Mouse (Mus musculus) MEL (cell line): ENCODE measurements around the gene Olfr56. TPM values are rescaled to one million over a fixed set of nuclear protein-coding genes. Genes with fewer than 3 reads are reported as not detected.

Source experiments
- DNase-seq: peaks from one replicate; pipeline ENCODE4 v3.0.0; 2011; ENCODE audit warnings: low read depth, low spot score
- H3K27ac ChIP-seq: 2 replicates; pipeline ENCODE4 v1.5.1; 2012; ENCODE audit warnings: low read depth, mild to moderate bottlenecking, control low read depth, low read length, moderate library complexity; ENCODE audit not compliant: control insufficient read depth
- H3K27me3 ChIP-seq, 2 experiments: fragments of 150-350 bp in 1 of 2; sonication (generic) in 1 of 2; 2 replicates each; pipeline ENCODE4 v1.6.1; 2012; ENCODE audit warnings: low read length in 2 of 2, mild to moderate bottlenecking in 2 of 2, improper control_type of control experiment in 1 of 2, moderate library complexity in 1 of 2; ENCODE audit not compliant: insufficient read depth in 2 of 2, control insufficient read depth in 1 of 2
- H3K36me3 ChIP-seq, 2 experiments: 2 replicates each; pipeline ENCODE4 v1.6.1; 2012 to 2014; ENCODE audit warnings: low read length in 2 of 2, improper control_type of control experiment in 1 of 2, inconsistent platforms in 1 of 2, mild to moderate bottlenecking in 1 of 2; ENCODE audit not compliant: insufficient read depth in 2 of 2, control insufficient read depth in 1 of 2
- H3K4me1 ChIP-seq, 2 experiments: fragments of 150-350 bp in 1 of 2; sonication (generic) in 1 of 2; 2 replicates each; pipeline ENCODE4 v1.6.1; 2012; ENCODE audit warnings: low read length in 2 of 2, improper control_type of control experiment in 1 of 2, mild to moderate bottlenecking in 1 of 2; ENCODE audit not compliant: insufficient read depth in 2 of 2, control insufficient read depth in 1 of 2
- H3K4me3 ChIP-seq, 2 experiments: fragments of 150-350 bp in 1 of 2; sonication (generic) in 1 of 2; 2 replicates each; pipeline ENCODE4 v1.5.1; 2012; ENCODE audit warnings: low read depth in 2 of 2, low read length in 2 of 2, mild to moderate bottlenecking in 2 of 2, moderate library complexity in 2 of 2, control low read depth in 1 of 2, improper control_type of control experiment in 1 of 2; ENCODE audit not compliant: control insufficient read depth in 1 of 2, insufficient read depth in 1 of 2
- H3K79me2 ChIP-seq: 2 replicates; pipeline ENCODE4 v1.6.1; 2012; ENCODE audit warnings: mild to moderate bottlenecking, low read length, moderate library complexity; ENCODE audit not compliant: control insufficient read depth, poor library complexity, insufficient read depth
- H3K9ac ChIP-seq: 2 replicates; pipeline ENCODE4 v1.6.1; 2012; ENCODE audit warnings: low read depth, mild to moderate bottlenecking, control low read depth, low read length, moderate library complexity; ENCODE audit not compliant: control insufficient read depth, poor library complexity, severe bottlenecking
- H3K9me3 ChIP-seq: fragments of 150-350 bp; sonication (generic); replicated peaks from 2 replicates; pipeline ENCODE4 v1.6.1; 2012; ENCODE audit warnings: mild to moderate bottlenecking, low read length, improper control_type of control experiment, moderate library complexity; ENCODE audit not compliant: insufficient read depth
- BHLHE40 ChIP-seq: IDR thresholded peaks from 2 replicates; pipeline ENCODE4 v1.6.1; 2012; ENCODE audit warnings: low read depth, mild to moderate bottlenecking, inconsistent platforms, low read length, improper control_type of control experiment, borderline replicate concordance
- CHD1 ChIP-seq: IDR thresholded peaks from 2 replicates; pipeline ENCODE4 v1.6.1; 2012; ENCODE audit warnings: low read depth, mild to moderate bottlenecking, inconsistent platforms, low read length, improper control_type of control experiment
- CHD2 ChIP-seq: IDR thresholded peaks from 2 replicates; pipeline ENCODE4 v1.6.1; 2011; ENCODE audit warnings: low read length, improper control_type of control experiment
- CTCF ChIP-seq, 3 experiments: IDR thresholded peaks in 2 of 3; conservative IDR thresholded peaks in 1 of 3; 2 replicates each; pipeline ENCODE4 v1.5.1; 2011 to 2012; ENCODE audit warnings: low read length in 3 of 3, low read depth in 2 of 3, mild to moderate bottlenecking in 2 of 3, improper control_type of control experiment in 1 of 3, inconsistent platforms in 1 of 3, mixed read lengths in 1 of 3, moderate library complexity in 1 of 3; ENCODE audit not compliant: control insufficient read depth in 1 of 3, insufficient read depth in 1 of 3, poor library complexity in 1 of 3, severe bottlenecking in 1 of 3
- E2F4 ChIP-seq: IDR thresholded peaks from 2 replicates; pipeline ENCODE4 v1.6.1; 2011; ENCODE audit warnings: low read depth, low read length, improper control_type of control experiment, borderline replicate concordance
- ELF1 ChIP-seq: IDR thresholded peaks from 2 replicates; pipeline ENCODE4 v1.6.1; 2014; ENCODE audit warnings: low read depth, mild to moderate bottlenecking, inconsistent platforms, low read length, improper control_type of control experiment, moderate library complexity
- EP300 ChIP-seq, 2 experiments: IDR thresholded peaks; 2 replicates each; pipeline ENCODE4 v1.6.1; 2011; ENCODE audit warnings: improper control_type of control experiment in 2 of 2, low read length in 2 of 2, low read depth in 1 of 2, mild to moderate bottlenecking in 1 of 2
- ETS1 ChIP-seq: IDR thresholded peaks from 2 replicates; pipeline ENCODE4 v1.6.1; 2012; ENCODE audit warnings: low read depth, mild to moderate bottlenecking, inconsistent platforms, low read length, improper control_type of control experiment, moderate library complexity
- GABPA ChIP-seq: IDR thresholded peaks from 2 replicates; pipeline ENCODE4 v1.6.1; 2012; ENCODE audit warnings: low read depth, mild to moderate bottlenecking, inconsistent platforms, low read length, improper control_type of control experiment, moderate library complexity
- GATA1 ChIP-seq: IDR thresholded peaks from 2 replicates; pipeline ENCODE4 v1.6.1; 2011; ENCODE audit warnings: low read depth, low read length, improper control_type of control experiment
- HCFC1 ChIP-seq: IDR thresholded peaks from 2 replicates; pipeline ENCODE4 v1.6.1; 2012; ENCODE audit warnings: low read depth, mild to moderate bottlenecking, inconsistent platforms, low read length, improper control_type of control experiment, moderate library complexity
- JUND ChIP-seq: IDR thresholded peaks from 2 replicates; pipeline ENCODE4 v1.6.1; 2011; ENCODE audit warnings: low read depth, mild to moderate bottlenecking, improper control_type of control experiment, low read length
- KAT2A ChIP-seq: conservative IDR thresholded peaks from 2 replicates; pipeline ENCODE4 v1.6.1; 2012; ENCODE audit warnings: low read depth, low read length, improper control_type of control experiment, inconsistent platforms
- MAFK ChIP-seq: IDR thresholded peaks from 2 replicates; pipeline ENCODE4 v1.6.1; 2011; ENCODE audit warnings: low read depth, mild to moderate bottlenecking, low read length, improper control_type of control experiment, borderline replicate concordance
- MAX ChIP-seq: IDR thresholded peaks from 2 replicates; pipeline ENCODE4 v1.6.1; 2011; ENCODE audit warnings: low read length, improper control_type of control experiment
- MAZ ChIP-seq: IDR thresholded peaks from 2 replicates; pipeline ENCODE4 v1.6.1; 2012; ENCODE audit warnings: low read depth, mild to moderate bottlenecking, inconsistent platforms, low read length, improper control_type of control experiment
- MEF2A ChIP-seq: IDR thresholded peaks from 2 replicates; pipeline ENCODE4 v1.6.1; 2014; ENCODE audit warnings: low read depth, mild to moderate bottlenecking, inconsistent platforms, low read length, improper control_type of control experiment; ENCODE audit not compliant: poor library complexity, insufficient replicate concordance, severe bottlenecking; ENCODE audit errors: extremely low read depth
- MXI1 ChIP-seq: IDR thresholded peaks from 2 replicates; pipeline ENCODE4 v1.6.1; 2011; ENCODE audit warnings: mild to moderate bottlenecking, low read depth, low read length, improper control_type of control experiment
- MYB ChIP-seq: IDR thresholded peaks from 2 replicates; pipeline ENCODE4 v1.6.1; 2011; ENCODE audit warnings: mild to moderate bottlenecking, low read depth, low read length, improper control_type of control experiment
- MYC ChIP-seq: IDR thresholded peaks from 2 replicates; pipeline ENCODE4 v1.6.1; 2011; ENCODE audit warnings: low read depth, mild to moderate bottlenecking, low read length, improper control_type of control experiment, moderate library complexity
- NELFE ChIP-seq: IDR thresholded peaks from 2 replicates; pipeline ENCODE4 v1.6.1; 2011; ENCODE audit warnings: low read depth, low read length, improper control_type of control experiment
- NRF1 ChIP-seq: IDR thresholded peaks from 2 replicates; pipeline ENCODE4 v1.6.1; 2014; ENCODE audit warnings: low read depth, mild to moderate bottlenecking, inconsistent platforms, low read length, improper control_type of control experiment, moderate library complexity; ENCODE audit not compliant: poor library complexity, insufficient read depth, severe bottlenecking
- POLR2A ChIP-seq, 2 experiments: IDR thresholded peaks; 2 replicates each; pipeline ENCODE4 v1.6.1; 2011 to 2012; ENCODE audit warnings: low read length in 2 of 2, mild to moderate bottlenecking in 2 of 2, control low read depth in 1 of 2, improper control_type of control experiment in 1 of 2, low read depth in 1 of 2, moderate library complexity in 1 of 2; ENCODE audit not compliant: control insufficient read depth in 1 of 2, insufficient read depth in 1 of 2, poor library complexity in 1 of 2
- POLR2AphosphoS2 ChIP-seq: IDR thresholded peaks from 2 replicates; pipeline ENCODE4 v1.6.1; 2011; ENCODE audit warnings: low read length, improper control_type of control experiment
- RAD21 ChIP-seq: IDR thresholded peaks from 2 replicates; pipeline ENCODE4 v1.6.1; 2011; ENCODE audit warnings: mild to moderate bottlenecking, low read depth, low read length, improper control_type of control experiment
- RCOR1 ChIP-seq: IDR thresholded peaks from 2 replicates; pipeline ENCODE4 v1.6.1; 2012; ENCODE audit warnings: low read depth, mild to moderate bottlenecking, inconsistent platforms, low read length, improper control_type of control experiment
- SIN3A ChIP-seq: IDR thresholded peaks from 2 replicates; pipeline ENCODE4 v1.6.1; 2012; ENCODE audit warnings: low read length, improper control_type of control experiment, inconsistent platforms
- SMC3 ChIP-seq: IDR thresholded peaks from 2 replicates; pipeline ENCODE4 v1.6.1; 2011; ENCODE audit warnings: low read depth, low read length, improper control_type of control experiment
- TAL1 ChIP-seq: IDR thresholded peaks from 2 replicates; pipeline ENCODE4 v1.6.1; 2012; ENCODE audit warnings: mild to moderate bottlenecking, inconsistent platforms, low read length, moderate library complexity, mixed read lengths
- TBP ChIP-seq: IDR thresholded peaks from 2 replicates; pipeline ENCODE4 v1.8.0; 2011; ENCODE audit warnings: low read depth, low read length, improper control_type of control experiment
- TCF12 ChIP-seq: IDR thresholded peaks from 2 replicates; pipeline ENCODE4 v1.6.1; 2014; ENCODE audit warnings: low read depth, mild to moderate bottlenecking, inconsistent platforms, low read length, improper control_type of control experiment, moderate library complexity
- UBTF ChIP-seq: IDR thresholded peaks from 2 replicates; pipeline ENCODE4 v1.6.1; 2012; ENCODE audit warnings: low read depth, mild to moderate bottlenecking, inconsistent platforms, low read length, improper control_type of control experiment, moderate library complexity, borderline replicate concordance; ENCODE audit not compliant: insufficient read depth
- USF1 ChIP-seq: IDR thresholded peaks from 2 replicates; pipeline ENCODE4 v1.6.1; 2014; ENCODE audit warnings: low read depth, mild to moderate bottlenecking, inconsistent platforms, low read length, improper control_type of control experiment, moderate library complexity
- USF2 ChIP-seq, 2 experiments: IDR thresholded peaks; 2 replicates each; pipeline ENCODE4 v1.6.1; 2011 to 2012; ENCODE audit warnings: improper control_type of control experiment in 2 of 2, low read length in 2 of 2, borderline replicate concordance in 1 of 2, inconsistent platforms in 1 of 2, low read depth in 1 of 2, mild to moderate bottlenecking in 1 of 2; ENCODE audit not compliant: insufficient read depth in 1 of 2
- ZC3H11A ChIP-seq: IDR thresholded peaks from 2 replicates; pipeline ENCODE4 v1.6.1; 2012; ENCODE audit warnings: low read depth, mild to moderate bottlenecking, inconsistent platforms, low read length, improper control_type of control experiment
- ZKSCAN1 ChIP-seq: IDR thresholded peaks from 2 replicates; pipeline ENCODE4 v1.6.1; 2012; ENCODE audit warnings: low read depth, mild to moderate bottlenecking, inconsistent platforms, low read length, improper control_type of control experiment, moderate library complexity
- ZMIZ1 ChIP-seq: IDR thresholded peaks from 2 replicates; pipeline ENCODE4 v1.6.1; 2012; ENCODE audit warnings: low read depth, mild to moderate bottlenecking, inconsistent platforms, low read length, improper control_type of control experiment, moderate library complexity
- ZNF384 ChIP-seq: IDR thresholded peaks from 2 replicates; pipeline ENCODE4 v1.6.1; 2012; ENCODE audit warnings: low read depth, mild to moderate bottlenecking, inconsistent platforms, low read length, improper control_type of control experiment
- polyA plus RNA-seq, 2 experiments: library from polyadenylated mRNA; stranded (reverse) in 1 of 2; unstranded in 1 of 2; fragments of >175 nt in 1 of 2; fragments of >200 nt in 1 of 2; gene quantifications; 2 replicates each; pipeline versions ENCODE4 v1.2.1 to v1.2.4; 2012; ENCODE audit warnings: low replicate concordance in 2 of 2, low read depth in 1 of 2; ENCODE audit not compliant: insufficient read length in 2 of 2, insufficient read depth in 1 of 2, missing spikeins in 1 of 2
- total RNA-seq: library from RNA; depleted of rRNA; stranded (reverse); fragments of 300-350 nt; gene quantifications from 2 replicates; pipeline ENCODE4 v1.2.3, GENCODE M21; 2012

The Olfr56 gene
- total and polyA plus RNA-seq, 3 experiments: 0.58 to 0.92 TPM; not detected in 1

DNA sequence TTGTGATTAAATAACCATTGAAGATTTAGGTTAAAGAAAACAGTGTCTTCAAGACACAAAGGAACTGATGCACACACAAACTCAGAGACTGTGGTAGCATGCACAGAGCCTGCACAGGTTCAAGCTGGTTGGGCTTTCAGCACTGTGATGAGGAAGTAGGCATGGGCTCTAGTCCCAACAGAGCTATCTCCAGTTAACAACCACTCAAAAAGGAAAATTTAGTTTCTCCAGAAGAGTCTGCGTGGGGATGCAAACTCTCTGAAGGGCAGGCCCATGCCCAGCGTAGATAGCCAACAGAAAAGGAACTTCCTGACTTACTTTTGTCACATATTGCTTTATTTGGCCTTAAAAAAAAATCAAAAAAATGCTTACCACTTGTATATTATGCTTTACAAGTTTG, 114.1 kb downstream of the Olfr56 start:
- no peak overlapping the region; the same call in 1 of the 2 replicates for H3K9ac ChIP-seq
- DNase-seq: peak; percentile 87
- peak overlapping the region; percentile 66 for H3K27ac ChIP-seq
- H3K4me3 ChIP-seq: no peak overlapping the region
- H3K4me1 ChIP-seq: peaks cover 36 to 44% of the 10 kb centered on the region in 2 experiments
- H3K9me3 ChIP-seq: no peaks in the 10 kb centered on the region
- peaks cover 6 to 47% of the 10 kb centered on the region in 2 experiments; a peak in 3 of 4 replicates for H3K36me3 ChIP-seq
- no peaks in the 10 kb centered on the region for H3K79me2 ChIP-seq
- H3K27me3 ChIP-seq: no peaks in the 10 kb centered on the region
- TF ChIP-seq MXI1 (peak; percentile 61; the same call in 1 of the 2 replicates), GATA1 (no peak), POLR2A (IDR thresholded peaks at IDR 0.05; ENCODE audit: control insufficient read depth in 1 of 2, insufficient read depth in 1 of 2, low read depth in 1 of 2, low read length in 2 of 2, poor library complexity in 1 of 2) (no peak), NRF1 (peak; percentile 31; the same call in 1 of the 2 replicates), MYC (0 out of 2 replicates have a peak, but pooled peaks have one; percentile 43), MYB (no peak), MAZ (no peak), ZMIZ1 (no peak), NELFE (no peak), USF1 (no peak), ZC3H11A (no peak), POLR2AphosphoS2 (no peak), MAFK (no peak), KAT2A (no peak), MEF2A (no peak), UBTF (no peak), SIN3A (peak; percentile 35; the same call in 1 of the 2 replicates), RCOR1 (peak; percentile 33; the same call in 1 of the 2 replicates), HCFC1 (no peak), BHLHE40 (no peak), CTCF (IDR thresholded peaks at IDR 0.05 in 2 of 3, conservative IDR thresholded peaks at IDR 0.05 in 1 of 3; ENCODE audit: control insufficient read depth in 1 of 3, insufficient read depth in 1 of 3, low read depth in 2 of 3, low read length in 3 of 3, poor library complexity in 1 of 3, severe bottlenecking in 1 of 3) (no peak), MAX (peak; percentile 10; the same call in 1 of the 2 replicates), ETS1 (no peak), SMC3 (no peak), CHD2 (no peak), GABPA (no peak), E2F4 (no peak), ZKSCAN1 (no peak), CHD1 (no peak), ELF1 (peak; percentile 72; the same call in 1 of the 2 replicates), JUND (no peak), TCF12 (no peak), ZNF384 (0 out of 2 replicates have a peak, but pooled peaks have one; percentile 47), EP300 (IDR thresholded peaks at IDR 0.05; ENCODE audit: low read depth in 1 of 2, low read length in 2 of 2) (peak; percentile 57 to 70), RAD21 (no peak), TAL1 (no peak), USF2 (IDR thresholded peaks at IDR 0.05; ENCODE audit: borderline replicate concordance in 1 of 2, insufficient read depth in 1 of 2, low read depth in 1 of 2, low read length in 2 of 2) (no peak), TBP (no peak)
